Mouse (Mus musculus): ENCODE data around the gene Grm4.

The Grm4 gene

DNA sequence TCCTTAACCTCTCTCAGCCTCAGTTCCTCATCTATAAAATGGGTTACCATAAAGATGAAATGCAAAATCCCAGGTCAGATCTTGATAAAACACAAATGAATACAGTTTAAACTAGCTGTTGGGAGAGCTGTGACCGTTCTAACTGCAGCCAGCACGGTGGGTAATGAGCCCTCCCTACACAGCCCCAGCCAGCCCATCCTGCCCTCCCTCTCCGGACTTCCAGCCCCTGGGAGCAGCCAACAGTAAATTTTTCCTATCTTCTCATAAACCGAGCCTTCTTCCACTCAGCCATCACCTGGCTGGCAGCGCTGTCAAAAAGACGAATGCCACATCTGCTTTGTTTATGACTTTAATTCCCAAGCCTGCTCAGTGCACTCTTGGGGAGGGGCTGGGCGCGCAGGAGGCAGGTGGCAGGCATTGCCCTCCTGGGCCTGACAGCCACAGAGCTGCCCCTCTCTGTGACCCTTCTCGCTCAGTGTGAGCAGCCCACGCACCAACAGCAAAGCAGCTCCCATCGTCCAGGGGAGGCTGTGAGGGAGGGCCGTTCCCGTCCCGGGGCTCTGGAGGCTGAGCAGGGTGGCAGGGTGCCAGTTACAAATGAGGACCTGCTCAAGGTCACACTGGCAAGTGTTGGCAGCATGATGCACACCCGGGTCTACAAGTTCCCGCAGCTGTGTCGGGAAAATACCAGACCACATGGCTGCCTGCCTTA, 75.7 kb downstream of the Grm4 start:
- no peak for DNase-seq (ENCODE audit: low read depth, low spot score)

DNA sequence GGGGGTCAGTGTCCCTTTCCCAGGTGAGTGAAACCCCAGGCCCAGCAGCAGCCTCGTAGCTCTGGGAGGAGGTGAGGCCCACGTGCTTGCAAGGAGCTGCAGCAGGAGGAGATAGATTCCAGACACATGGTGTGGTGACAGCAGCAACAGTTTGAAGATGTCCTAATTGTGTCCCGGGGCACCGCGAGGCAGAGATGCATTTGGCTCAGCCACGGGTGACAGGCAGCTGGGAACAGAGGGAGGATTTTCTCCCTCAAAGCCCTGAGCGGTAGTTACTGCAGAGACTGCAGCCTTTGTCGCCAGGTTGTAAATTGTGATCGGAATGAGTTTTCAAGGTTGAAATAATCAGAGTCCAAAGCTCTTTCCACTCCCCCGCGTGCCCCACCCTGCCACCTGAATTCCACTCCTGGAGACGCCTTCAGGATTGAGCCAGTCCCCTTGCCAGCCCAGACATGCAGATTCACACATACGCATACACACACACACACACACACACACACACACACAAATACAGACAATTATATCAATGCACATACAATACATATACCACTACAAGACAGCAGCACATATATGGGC, 78.6 kb downstream of the Grm4 start:
- DNase-seq (ENCODE audit: low read depth, low spot score) = no peak

DNA sequence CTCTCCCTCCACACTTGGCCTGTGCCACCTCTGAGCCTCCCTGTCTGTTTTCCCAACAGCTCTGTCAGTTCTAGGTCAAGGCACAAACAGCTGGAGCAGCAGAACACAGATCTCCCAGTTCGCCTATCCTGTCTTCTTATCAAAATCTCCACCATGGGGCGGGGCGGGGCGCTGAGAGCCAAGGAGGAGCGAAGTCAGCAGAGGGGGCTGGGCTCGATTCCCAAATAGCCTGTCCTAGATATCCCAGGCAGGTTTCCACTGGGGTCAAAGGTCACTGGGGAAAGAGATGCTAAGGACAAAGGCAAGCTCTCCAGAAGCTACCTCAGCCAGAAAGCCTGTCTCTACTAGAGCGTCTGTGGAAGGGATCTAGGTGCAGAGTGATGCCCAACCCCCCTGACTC, 79.4 kb downstream of the Grm4 start:
- no peak for DNase-seq (ENCODE audit: low read depth, low spot score)

DNA sequence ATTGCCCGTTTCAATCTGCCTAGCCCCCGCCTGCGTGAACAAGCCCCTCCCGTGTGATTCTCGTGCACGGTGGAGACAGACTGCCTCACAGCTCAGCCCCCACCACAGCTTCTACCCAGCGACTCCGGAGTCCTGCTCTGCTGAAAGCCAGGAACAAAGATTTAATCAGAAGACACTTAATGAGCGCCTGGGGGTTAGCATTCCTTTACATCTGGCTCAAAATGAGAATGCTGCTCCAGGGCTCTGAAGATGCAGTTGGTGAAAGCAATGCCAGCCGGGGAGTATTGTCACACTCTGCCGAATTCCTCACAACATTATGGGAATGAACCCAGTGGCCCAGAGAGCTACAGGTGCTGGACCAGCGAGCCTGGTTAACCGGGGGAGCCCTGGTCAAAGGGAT, 85.4 kb downstream of the Grm4 start:
- no peak for DNase-seq (ENCODE audit: low read depth, low spot score)

DNA sequence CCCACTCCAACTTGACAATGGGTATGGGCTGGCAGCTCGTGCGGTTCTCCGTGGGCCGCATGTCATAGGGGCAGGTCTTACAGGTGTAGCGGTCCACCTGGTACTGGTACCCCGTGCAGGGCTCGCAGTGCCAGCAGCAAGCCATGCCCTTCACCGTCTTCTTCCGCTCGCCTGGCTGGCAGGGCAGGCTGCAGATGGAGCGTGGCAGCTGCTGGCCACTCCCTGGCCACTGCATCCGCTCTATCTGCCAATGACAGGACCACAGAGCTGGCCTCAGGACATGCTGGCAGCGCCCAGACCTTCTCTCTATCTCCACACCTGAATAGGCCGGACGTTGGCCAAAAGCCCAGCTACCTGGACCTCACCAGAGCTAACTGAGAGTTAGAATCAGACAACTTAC, 86.0 kb downstream of the Grm4 start:
- no peak for DNase-seq (ENCODE audit: low read depth, low spot score)

DNA sequence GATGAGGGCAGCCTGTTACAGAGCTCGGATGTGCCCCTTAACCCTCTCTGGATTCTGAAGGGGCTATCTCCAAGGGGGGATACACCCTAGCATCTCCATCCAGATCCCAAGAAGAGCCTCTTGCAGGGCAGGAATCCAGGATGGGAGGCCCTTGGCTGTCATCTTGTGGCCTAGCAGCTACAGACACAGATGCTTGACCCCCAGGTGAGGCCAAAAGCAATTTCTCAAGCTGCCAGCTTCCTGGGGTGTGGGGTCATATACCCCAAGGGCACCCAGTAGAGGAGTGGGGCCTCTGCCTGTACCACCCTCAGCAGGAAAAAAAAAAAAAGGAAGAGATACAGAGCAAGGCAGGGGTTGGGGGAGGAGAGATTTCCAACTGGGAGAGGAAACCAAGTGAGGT, 87.1 kb downstream of the Grm4 start:
- no peak for DNase-seq (ENCODE audit: low read depth, low spot score)

DNA sequence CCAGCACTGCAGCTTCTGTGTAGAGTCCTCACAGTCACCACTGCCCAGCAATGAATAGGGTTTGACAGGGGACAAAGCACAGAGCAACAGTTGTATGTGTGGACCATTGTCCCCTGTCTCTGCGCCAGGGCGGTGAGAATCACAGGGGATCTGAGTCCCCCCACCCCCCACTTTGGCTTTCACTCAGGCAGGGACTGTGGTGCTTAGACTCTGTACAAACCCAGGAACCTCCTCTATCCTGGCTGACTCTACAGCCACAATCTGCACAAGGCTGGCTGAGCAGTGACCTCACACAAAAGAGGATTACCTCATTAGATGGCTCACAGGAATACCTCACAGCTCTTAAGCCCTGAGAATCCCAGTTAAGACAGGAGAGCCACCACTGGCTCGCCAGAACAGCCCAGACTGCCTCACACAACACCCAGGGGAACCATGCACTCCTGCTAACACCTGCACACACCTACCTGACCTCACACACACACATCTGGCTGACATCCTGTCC, 88.0 kb downstream of the Grm4 start:
- DNase-seq (ENCODE audit: low read depth, low spot score) = no peak

DNA sequence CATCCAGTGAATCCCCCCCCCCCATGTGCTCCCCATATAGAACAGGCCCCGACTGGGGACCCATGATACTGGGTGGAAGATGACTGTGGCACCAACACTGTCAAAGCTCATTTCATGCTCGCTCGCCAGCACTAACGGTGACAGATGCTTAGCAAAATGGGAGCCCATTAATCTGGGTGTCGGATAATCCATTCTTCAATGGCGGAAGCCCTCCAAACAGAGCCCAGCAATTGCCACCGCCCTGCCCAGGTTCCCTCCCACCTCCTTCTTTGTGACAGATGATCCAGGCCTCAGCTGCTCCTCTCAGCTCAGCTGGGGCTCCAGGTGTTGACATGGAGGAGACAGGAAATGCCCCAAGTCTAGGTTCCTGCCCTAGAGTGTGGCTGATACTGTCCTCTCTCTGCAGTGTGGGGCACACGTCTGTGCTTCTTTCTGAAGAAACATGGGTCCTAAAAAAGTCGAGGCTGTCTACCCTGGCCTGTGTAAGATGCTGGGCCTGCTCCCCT, 89.0 kb downstream of the Grm4 start:
- no peak for DNase-seq (ENCODE audit: low read depth, low spot score)

DNA sequence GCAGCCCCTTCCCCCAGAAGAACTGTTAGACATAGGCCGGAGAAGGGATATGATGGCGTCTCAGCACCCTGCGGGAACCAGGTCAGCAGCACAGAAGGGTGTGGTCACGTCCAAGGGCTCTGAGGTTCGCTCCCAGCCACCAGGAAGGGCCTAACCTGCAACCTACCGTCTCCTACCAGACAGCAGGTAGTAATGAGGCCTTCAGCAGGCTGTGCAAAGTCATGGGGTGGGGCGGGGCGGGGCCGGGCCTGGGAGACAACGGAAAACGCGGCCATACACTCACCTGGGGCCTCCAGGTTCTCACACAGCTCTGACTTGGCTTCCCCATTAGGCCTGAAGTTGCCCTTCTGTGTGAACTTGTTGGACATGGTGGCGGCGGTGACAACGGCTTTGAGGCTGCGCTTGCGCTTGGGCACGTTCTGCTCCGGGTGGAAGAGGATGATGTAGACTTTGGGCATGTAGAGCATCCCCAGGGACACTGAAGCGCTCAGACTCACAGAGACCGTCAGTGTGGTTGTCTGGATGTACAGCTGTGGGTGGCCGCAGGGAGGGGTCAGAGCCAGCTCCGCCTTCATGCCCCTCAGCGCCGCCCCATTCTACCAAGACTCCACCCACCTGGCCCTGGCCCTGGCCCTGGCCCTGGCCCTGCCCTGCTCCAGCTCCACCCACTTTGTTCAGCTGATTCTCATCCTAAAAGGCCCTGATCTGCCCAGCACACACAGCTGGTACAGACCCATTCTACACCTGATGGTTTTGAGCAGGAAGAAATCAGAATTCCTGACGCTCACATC, 90.0 kb downstream of the Grm4 start:
- no peak for DNase-seq (ENCODE audit: low read depth, low spot score)

DNA sequence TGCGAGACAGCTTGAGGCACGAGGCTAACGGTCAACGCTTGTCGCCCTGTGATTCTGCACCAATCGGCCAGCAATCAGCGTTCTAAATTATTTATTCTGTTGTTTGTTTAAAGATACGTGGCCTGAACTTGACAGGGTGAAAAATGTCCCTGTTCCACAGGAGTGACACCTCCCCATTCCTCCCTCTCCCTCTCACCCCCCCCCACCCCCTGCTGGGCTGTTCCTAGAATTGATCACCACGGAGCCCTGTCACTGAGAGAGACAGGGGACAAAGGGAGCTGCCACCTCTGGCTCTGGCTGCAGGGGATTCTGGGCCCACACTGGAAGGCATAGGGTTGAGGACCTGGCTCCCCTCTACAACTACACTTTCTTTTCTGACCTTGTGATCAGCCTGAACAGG, 91.4 kb downstream of the Grm4 start:
- no peak for DNase-seq (ENCODE audit: low read depth, low spot score)

DNA sequence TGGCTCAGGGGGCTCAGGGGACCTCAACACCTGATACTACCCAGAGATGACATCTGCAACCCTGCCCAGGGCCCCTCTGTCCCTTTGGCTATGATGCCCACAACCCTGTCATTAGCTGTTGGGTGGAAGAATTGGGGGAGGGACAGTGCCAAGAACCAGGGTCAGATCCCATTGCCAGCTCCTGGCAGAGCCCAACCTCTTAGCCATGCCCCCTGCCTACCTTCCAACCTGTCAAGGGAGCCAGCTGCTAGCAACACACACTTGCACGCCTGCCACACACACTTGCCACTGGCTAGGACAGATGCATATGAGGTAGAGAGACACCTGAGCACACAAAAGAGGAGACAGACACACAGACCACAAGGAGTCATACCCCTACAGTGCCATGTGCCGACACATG, 96.2 kb downstream of the Grm4 start:
- DNase-seq (ENCODE audit: low read depth, low spot score) = no peak

DNA sequence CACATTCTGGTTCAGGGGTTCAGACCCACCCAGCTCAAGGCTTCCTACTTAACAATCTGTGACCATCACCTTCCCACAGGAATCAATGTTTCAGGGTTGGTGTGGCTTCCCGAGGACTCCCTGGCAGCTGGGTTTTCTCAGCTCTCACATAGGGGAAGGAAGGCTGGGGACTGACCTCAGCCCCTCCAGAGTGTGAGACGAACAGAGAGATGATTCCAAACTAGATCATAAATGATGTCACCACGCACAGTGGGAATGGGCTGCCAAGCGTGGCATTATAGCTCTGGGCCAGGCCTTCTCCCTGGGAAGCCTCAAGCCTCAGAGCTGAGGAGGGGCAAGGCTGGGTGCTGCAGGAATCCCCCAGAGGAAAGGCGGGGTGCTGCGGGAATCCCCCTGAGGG, 96.8 kb downstream of the Grm4 start:
- DNase-seq (ENCODE audit: low read depth, low spot score) = no peak

DNA sequence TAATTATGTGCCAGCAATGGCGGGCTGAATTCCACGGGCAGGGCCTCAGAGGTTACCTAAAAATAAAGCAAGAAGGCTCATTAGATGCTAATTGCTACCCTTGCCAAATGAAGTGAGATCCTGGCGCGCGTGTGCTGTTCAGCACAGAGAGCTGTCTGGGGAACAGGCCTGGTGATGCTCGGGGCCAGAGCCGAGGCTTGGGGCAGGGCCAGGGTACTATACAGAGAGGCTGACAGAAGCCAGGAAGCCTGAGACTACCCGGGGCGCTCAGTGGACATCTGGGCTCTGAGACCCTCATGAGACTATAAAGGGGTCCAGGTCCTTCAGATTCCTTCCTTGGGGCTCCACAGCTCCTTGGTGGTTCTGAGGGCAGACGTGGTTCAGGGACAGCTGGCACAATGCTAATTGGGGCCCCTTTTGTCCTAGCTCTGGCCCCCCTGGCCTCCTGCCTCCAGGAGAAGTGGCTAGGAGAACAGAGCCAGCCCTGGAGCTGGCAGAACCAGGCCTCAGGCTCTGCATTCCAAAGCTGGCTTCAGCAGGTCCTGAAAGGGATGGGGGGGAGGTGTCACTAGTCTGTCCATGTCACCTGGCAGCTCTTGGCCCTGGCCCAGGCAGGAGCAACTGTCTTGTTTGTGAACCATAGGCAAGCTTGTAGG, 98.3 kb downstream of the Grm4 start:
- peak; percentile 69 for DNase-seq (ENCODE audit: low read depth, low spot score)

DNA sequence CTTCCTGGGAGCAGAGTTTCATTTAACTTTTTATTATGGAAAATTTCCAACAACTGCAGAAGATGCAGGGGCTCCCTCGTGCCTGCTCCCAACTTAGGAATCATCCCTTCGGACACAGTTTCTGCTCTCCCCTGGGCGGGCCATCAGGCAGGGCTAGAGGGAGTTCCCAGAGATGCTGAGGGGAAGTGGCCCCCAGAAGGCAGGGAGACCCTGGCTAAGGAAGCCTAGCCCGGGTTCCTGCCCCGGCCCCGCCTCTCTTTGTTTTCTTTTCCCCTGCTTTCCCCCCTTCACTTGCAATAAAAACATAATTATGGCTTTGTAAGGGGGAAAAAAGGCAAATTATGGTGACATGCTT, 98.9 kb downstream of the Grm4 start:
- no peak for DNase-seq (ENCODE audit: low read depth, low spot score)

DNA sequence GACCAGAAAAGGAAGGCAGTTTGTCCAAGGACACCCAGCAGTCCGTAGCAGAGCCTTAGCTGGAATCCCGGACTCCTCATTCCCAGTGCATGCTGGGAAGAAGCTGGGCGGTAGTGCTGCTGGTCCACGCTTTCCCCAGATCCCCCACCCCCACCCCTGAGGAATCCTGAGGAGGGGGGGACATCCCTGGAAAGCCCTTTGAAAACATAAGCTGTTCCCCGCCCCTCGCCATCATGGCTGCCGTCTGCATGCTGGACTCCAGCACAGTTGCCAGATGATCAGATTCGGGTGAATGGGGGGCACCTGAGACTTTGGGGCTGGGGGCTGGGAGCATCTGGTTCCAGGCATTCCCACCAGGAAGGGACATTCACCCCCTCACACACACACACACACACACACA, 99.4 kb downstream of the Grm4 start:
- DNase-seq (ENCODE audit: low read depth, low spot score) = no peak

DNA sequence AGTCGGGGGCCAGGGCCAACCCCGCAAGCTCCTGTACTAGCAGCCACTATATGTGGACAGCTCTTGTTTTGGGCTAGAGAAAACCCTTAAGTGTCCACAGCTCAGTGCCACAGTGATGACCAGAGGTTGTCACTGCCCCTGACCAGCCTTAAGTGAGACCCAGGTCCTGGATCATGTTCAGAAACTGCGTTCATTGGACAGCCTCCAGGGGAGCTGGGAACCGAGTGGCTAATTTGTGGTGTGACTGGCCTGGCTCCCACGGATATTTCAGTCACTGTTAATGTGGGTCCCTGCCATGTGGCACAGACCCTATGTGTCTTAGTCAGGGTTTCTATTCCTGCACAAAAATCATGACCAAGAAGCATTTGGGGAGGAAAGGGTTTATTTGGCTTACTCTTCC, 112.2 kb downstream of the Grm4 start:
- no peak for DNase-seq (ENCODE audit: low read depth, low spot score)

DNA sequence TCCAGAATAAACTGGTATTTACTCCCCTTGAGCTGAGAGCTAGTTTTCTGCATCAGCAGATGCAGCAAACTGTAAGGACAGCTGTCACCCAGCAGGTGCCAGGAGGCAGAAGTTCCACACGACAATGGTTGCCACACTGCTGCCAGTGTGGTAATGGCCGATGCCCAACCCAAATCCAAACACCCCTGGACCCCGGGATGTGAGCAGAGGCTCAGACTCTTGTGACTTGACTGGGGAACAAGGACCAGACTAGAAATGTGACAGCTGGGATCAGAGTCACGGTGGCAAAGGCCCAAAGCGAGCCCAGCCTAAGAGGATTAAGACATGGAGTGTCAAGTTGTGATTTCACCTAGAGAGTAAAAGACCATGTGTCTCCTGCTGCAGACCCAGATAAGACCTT, 112.7 kb downstream of the Grm4 start:
- no peak for DNase-seq (ENCODE audit: low read depth, low spot score)

DNA sequence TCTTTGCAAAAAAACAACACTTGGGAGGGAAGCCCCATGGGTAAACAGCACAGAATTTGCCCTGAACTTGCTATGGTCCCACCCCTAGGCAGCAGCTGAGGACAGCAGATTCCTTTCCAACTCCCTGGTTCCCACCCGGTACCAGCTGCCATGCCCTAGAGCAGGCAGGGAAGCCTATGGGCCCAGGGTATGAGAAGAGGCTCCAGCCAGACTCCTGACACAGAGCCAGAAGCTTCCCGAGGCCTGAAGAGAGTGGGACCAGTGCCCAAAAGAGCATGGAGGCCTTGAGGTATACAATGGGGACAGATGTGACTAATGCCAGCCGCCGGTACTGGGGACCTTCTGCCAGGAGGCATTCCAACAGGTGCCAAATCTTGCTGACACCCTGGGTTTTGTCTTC, 114.2 kb downstream of the Grm4 start:
- no peak for DNase-seq (ENCODE audit: low read depth, low spot score)

DNA sequence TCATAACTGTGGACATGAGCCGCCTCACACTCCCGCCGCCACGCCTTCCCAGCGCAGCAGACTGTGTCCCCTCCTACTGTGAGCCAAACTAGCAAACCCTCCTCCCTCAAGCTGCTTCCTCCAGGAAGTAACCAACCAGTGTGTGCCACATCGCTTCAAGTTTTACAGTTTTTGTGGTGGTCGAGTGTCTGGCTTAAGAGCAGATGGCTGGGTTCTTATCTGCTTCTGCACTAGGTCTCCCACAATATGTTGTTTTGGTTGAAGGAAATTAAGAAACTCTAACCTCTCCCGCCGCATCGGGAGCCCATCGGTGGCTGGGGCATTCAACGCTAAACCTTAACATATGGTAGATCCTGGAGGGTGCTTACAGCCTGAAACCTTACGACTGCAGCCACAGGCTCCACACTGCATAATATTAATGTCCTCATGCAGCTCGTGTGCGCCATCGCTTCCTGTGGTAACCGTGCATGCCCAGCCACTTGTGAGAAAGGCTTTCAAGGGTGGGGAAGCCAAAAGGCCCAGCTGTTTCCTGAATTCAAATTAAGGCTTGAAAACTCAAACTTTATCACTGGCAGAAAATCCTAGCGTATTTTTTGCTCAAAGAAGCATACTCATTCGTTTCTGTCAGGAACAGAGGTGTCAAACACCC, 115.7 kb downstream of the Grm4 start:
- no peak for DNase-seq (ENCODE audit: low read depth, low spot score)

DNA sequence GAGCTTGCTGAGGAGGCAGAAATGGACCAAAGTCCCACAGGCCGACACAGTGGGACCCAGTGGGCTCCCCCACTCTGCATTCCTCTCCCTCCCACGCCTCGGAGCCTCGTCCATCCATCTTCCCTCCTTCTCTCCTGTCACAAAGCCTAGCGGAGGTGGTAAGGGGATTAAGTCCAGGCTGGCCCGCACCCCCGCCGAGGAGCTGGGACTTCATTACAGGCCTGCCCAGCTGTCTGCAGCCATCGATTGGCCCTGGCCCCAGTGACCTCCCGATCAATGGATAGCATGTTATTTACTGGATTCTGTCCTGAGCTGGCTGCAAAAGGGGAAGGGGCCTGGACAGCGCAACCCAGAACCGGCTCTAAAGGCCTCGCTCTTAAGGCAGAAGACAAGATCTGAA, 120.0 kb downstream of the Grm4 start:
- no peak for DNase-seq (ENCODE audit: low read depth, low spot score)

DNA sequence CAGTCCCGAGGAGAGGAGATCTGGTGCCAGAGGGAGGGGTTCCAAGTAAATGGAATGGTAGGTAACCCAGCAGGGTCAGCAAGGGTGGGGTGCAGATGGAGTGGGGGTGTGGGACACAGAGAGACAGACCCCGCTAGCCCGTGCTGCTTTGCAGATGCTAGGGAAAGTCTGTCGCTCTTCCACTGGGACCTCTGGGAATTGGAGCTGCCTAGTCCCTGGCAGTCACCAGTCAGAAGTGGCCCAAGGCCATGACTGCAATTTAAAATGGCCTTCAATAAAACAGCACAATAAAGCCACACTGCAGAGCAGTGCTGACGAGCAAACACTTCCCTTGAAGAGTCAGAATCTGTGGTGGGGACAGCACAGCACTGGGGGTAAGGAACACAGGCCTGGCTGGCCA, 127.3 kb downstream of the Grm4 start:
- DNase-seq (ENCODE audit: low read depth, low spot score) = no peak

DNA sequence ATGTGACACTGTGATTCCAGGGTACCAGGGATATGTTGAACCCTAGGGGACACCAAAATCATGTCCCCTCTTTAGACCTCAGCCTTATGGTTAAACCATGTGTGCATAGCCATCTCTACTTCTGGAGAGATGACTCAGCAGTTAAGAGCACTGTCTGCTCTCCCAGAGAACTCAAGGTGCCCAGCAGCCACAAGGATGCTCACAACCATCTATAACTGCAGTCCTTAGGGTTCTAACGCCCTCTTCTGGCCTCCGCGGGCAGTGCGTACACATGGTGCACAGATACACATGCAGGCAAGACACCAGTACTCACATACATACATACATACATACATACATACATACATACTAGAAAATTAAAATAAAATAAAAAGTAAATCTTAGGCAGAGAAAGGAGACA, 127.8 kb downstream of the Grm4 start:
- DNase-seq (ENCODE audit: low read depth, low spot score) = no peak
